In the genomic region with DNA sequence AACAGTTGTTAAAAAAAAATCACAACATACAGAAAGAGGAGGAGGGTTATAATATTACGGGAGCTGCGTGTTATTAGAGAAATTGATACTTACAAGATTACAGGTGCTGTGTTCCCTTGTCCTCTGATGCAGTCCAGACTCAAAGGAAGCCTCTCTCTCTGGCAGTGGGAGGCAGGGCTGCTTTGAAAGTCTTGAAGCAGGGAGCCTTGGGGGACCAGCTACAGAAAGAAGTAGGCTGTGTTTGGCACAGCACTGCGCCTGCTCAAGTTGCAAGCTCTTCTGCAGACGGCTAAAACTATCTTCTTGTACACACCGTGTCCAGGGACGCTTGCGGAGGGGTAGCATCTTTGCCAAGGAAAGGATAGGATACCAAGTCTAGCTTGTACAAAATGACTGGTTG, we compare ENCODE assay signal across 16 mouse cellular contexts. TPM values are rescaled to one million over a fixed set of nuclear protein-coding genes. Genes with fewer than 3 reads are reported as not detected.
DNase-seq lines count a peak whose midpoint lies in the region; ATAC-seq and TF ChIP-seq lines count a peak whose summit lies in the region.
"Had no signal": no experiment of that assay in that cellular context is flagged by ENCODE, and none has a peak within 500 bp of the region (broad histone marks: within the 10 kb centered on the region; RNA-seq: fewer than 3 reads in every experiment).

No protein-coding gene starts in this region.

- TF ChIP-seq CTCF in midbrain, postnatal 0 days (IDR thresholded peaks at IDR 0.05): no peak

- no peaks in the 10 kb centered on the region for H3K27me3 ChIP-seq in midbrain, embryonic 14.5 days (ENCODE audit: control insufficient read depth, insufficient read depth, low read length)
- no peaks in the 10 kb centered on the region for H3K27me3 ChIP-seq in midbrain, postnatal 0 days (ENCODE audit: insufficient read depth, low read length)
- H3K27me3 ChIP-seq: heart, embryonic 13.5 days; hindbrain, embryonic 13.5 days; liver, embryonic 13.5 days; midbrain, embryonic 13.5 days; neural tube, embryonic 12.5 days had no signal

- no peaks in the 10 kb centered on the region for H3K36me3 ChIP-seq in midbrain, embryonic 14.5 days (ENCODE audit: control insufficient read depth, insufficient read depth, low read length)
- H3K36me3 ChIP-seq in midbrain, postnatal 0 days (ENCODE audit: insufficient read depth, low read length): no peaks in the 10 kb centered on the region
- H3K36me3 ChIP-seq: heart, embryonic 13.5 days; hindbrain, embryonic 13.5 days; liver, embryonic 13.5 days; midbrain, embryonic 13.5 days; neural tube, embryonic 12.5 days had no signal

- intact Hi-C loops in heart, postnatal 36 days (cut with DNase I): no loop called here
- intact Hi-C loops in left cerebral cortex, postnatal 14 days (cut with DNase I): no loop called here

- no peak overlapping the region for H3K27ac ChIP-seq in midbrain, embryonic 14.5 days (replicated peaks; ENCODE audit: low read depth, low read length)
- no peak overlapping the region for H3K27ac ChIP-seq in midbrain, postnatal 0 days (ENCODE audit: low read depth, low read length)
- H3K27ac ChIP-seq: heart, embryonic 13.5 days; hindbrain, embryonic 13.5 days; liver, embryonic 13.5 days; midbrain, embryonic 13.5 days; neural tube, embryonic 12.5 days had no signal

- no peak for ATAC-seq in midbrain, embryonic 14.5 days (ENCODE audit: low FRiP score, low TSS enrichment)
- ATAC-seq in midbrain, postnatal 0 days (ENCODE audit: low FRiP score): no peak
- ATAC-seq: midbrain, embryonic 13.5 days had no signal

- no peaks in the 10 kb centered on the region for H3K9me3 ChIP-seq in midbrain, embryonic 14.5 days (ENCODE audit: control insufficient read depth, low read length)
- no peaks in the 10 kb centered on the region for H3K9me3 ChIP-seq in midbrain, postnatal 0 days (ENCODE audit: low read length)
- H3K9me3 ChIP-seq: heart, embryonic 13.5 days; hindbrain, embryonic 13.5 days; liver, embryonic 13.5 days; midbrain, embryonic 13.5 days; neural tube, embryonic 12.5 days had no signal

- H3K9ac ChIP-seq in midbrain, embryonic 14.5 days (replicated peaks; ENCODE audit: low read length): no peak overlapping the region
- no peak overlapping the region for H3K9ac ChIP-seq in midbrain, postnatal 0 days (replicated peaks; ENCODE audit: low read length, poor library complexity, severe bottlenecking)
- H3K9ac ChIP-seq: heart, embryonic 13.5 days; hindbrain, embryonic 13.5 days; liver, embryonic 13.5 days; midbrain, embryonic 13.5 days; neural tube, embryonic 12.5 days had no signal

- no peak overlapping the region for H3K4me3 ChIP-seq in midbrain, embryonic 14.5 days (replicated peaks; ENCODE audit: low read depth, low read length)
- no peak overlapping the region for H3K4me3 ChIP-seq in midbrain, postnatal 0 days (ENCODE audit: low read depth, low read length)
- H3K4me3 ChIP-seq: heart, embryonic 13.5 days; hindbrain, embryonic 13.5 days; liver, embryonic 13.5 days; midbrain, embryonic 13.5 days; neural tube, embryonic 12.5 days had no signal

- no peak overlapping the region for H3K4me2 ChIP-seq in midbrain, embryonic 14.5 days (ENCODE audit: low read length)
- no peak overlapping the region for H3K4me2 ChIP-seq in midbrain, postnatal 0 days (ENCODE audit: low read depth, low read length, poor library complexity, severe bottlenecking)
- H3K4me2 ChIP-seq: heart, embryonic 13.5 days; hindbrain, embryonic 13.5 days; liver, embryonic 13.5 days; midbrain, embryonic 13.5 days; neural tube, embryonic 12.5 days had no signal

- H3K4me1 ChIP-seq in midbrain, embryonic 14.5 days (ENCODE audit: control insufficient read depth, insufficient read depth, low read length): no peaks in the 10 kb centered on the region
- no peaks in the 10 kb centered on the region for H3K4me1 ChIP-seq in midbrain, postnatal 0 days (ENCODE audit: insufficient read depth, low read length)
- H3K4me1 ChIP-seq: liver, embryonic 13.5 days; neural tube, embryonic 12.5 days had no signal

- DNase-seq in heart, adult 11 months: peak; percentile 37
- no peak for DNase-seq in heart, postnatal 36 days
- peak; percentile 17 for DNase-seq in midbrain, embryonic 14.5 days
- no peak for DNase-seq in midbrain, postnatal 0 days (ENCODE audit: low spot score)
- DNase-seq in left cerebral cortex, postnatal 14 days (ENCODE audit: low spot score in 2 of 2): peak; percentile 57 to 58
- no peak for DNase-seq in cerebellum, adult 11-12 months
- no peak for DNase-seq in layer of hippocampus, adult 8-10 months (ENCODE audit: low spot score in 2 of 2)
- DNase-seq in heart, adult 9 months (ENCODE audit: low spot score in 2 of 2): no peak
- DNase-seq: adrenal gland, postnatal 10 days; gastrocnemius, postnatal 14 days; kidney, adult 9 months; liver, embryonic 13.5 days had no signal

- WGBS in midbrain, embryonic 14.5 days: 80% methylated on average over 7 of the region's 7 CpGs
- 62% methylated on average over 7 of the region's 7 CpGs for WGBS in midbrain, postnatal 0 days

RNA-seq across cellular contexts. Expression of a gene that starts 51.1 kb away (rescaled TPM):
- not detected for total RNA-seq in heart, postnatal 36 days (2021)
- 8.7 and 9.7 TPM in 2 replicates for polyA plus RNA-seq in midbrain, embryonic 14.5 days (2014; fragmentation: Nextera tagmentation; extraction: Ambion mirVana)
- 18.6 and 22.5 TPM in 2 replicates for total RNA-seq in midbrain, postnatal 0 days (2014; rRNA removed)
- polyA plus RNA-seq in midbrain, postnatal 0 days (2015; fragmentation: Nextera tagmentation; extraction: Ambion mirVana): 28.1 and 31.1 TPM in 2 replicates
- total RNA-seq in left cerebral cortex, postnatal 14 days (2021): 10 to 100 TPM; 10.7 to 10.9 TPM
- total RNA-seq in layer of hippocampus, adult 8-10 months (2022): 1 to 10 TPM; 3.7 to 6.0 (median 4.4) TPM
- total RNA-seq: gastrocnemius, postnatal 14 days had no signal
- polyA plus RNA-seq: liver, embryonic 13.5 days had no signal

Comparison
In these comparisons a context has a peak if more than half of its experiments do, and no peak if none do; other contexts are left out.
1. DNase-seq: peak in heart, adult 11 months (single experiment), midbrain, embryonic 14.5 days (single experiment) and left cerebral cortex, postnatal 14 days (2 of 2); none in heart, postnatal 36 days (0 of 2), midbrain, postnatal 0 days (single experiment), cerebellum, adult 11-12 months (single experiment), layer of hippocampus, adult 8-10 months (0 of 2) and heart, adult 9 months (0 of 2).
2. RNA of a gene that starts 51.1 kb away (total RNA-seq): 18.6 to 22.5 TPM in midbrain, postnatal 0 days, 10.7 to 10.9 TPM in left cerebral cortex, postnatal 14 days and 3.7 to 6.0 TPM in layer of hippocampus, adult 8-10 months; not detected in heart, postnatal 36 days; every median in the first group is over 4 times any median in the second.